Mouse (Mus musculus): ENCODE results near the gene Fam13a. TPM values are rescaled to one million over a fixed set of nuclear protein-coding genes. Genes with fewer than 3 reads are reported as not detected.

Fam13a gene
- polyA plus RNA-seq, 1 experiment from 2014 or later, result 3.8 TPM

- Histone ChIP-seq H3K36me3 (replicated peaks) (no peaks in the 10 kb centered on the region), H3K27ac (replicated peaks) (peak overlapping the region; percentile 80), H3K4me1 (peaks cover 13% of the 10 kb centered on the region), H3K27me3 (replicated peaks; ENCODE audit: low read depth, poor library complexity, severe bottlenecking) (no peaks in the 10 kb centered on the region), H3K9me3 (no peaks in the 10 kb centered on the region), H3K4me3 (peak overlapping the region; percentile 63)
- WGBS, result 53% methylated on average over 6 of the region's 6 CpGs
- no peak for DNase-seq (ENCODE audit: low spot score)
Measured at GRCm38 (mm10) chr6:59023455-59024163, 740 bp downstream of the Fam13a start.

GRCm38 (mm10) chr6:59022621-59023020 lies 1.7 kb downstream of the Fam13a start:
- Histone ChIP-seq H3K4me3 (no peak overlapping the region), H3K27me3 (replicated peaks; ENCODE audit: low read depth, poor library complexity, severe bottlenecking) (no peaks in the 10 kb centered on the region), H3K36me3 (replicated peaks) (no peaks in the 10 kb centered on the region), H3K4me1 (peaks cover 13% of the 10 kb centered on the region), H3K9me3 (no peaks in the 10 kb centered on the region), H3K27ac (replicated peaks) (no peak overlapping the region)
- no peak for DNase-seq (ENCODE audit: low spot score)
- 85% methylated on average over 2 of the region's 2 CpGs for WGBS

GRCm38 (mm10) chr6:59020346-59020745 lies 4.0 kb downstream of the Fam13a start:
- no peak for DNase-seq (ENCODE audit: low spot score)
- 89% methylated on average over 2 of the region's 2 CpGs for WGBS

GRCm38 (mm10) chr6:59019847-59020246 lies 4.5 kb downstream of the Fam13a start:
- Histone ChIP-seq H3K27me3 (replicated peaks; ENCODE audit: low read depth, poor library complexity, severe bottlenecking) (no peaks in the 10 kb centered on the region), H3K36me3 (replicated peaks) (no peaks in the 10 kb centered on the region), H3K4me1 (peaks cover 12% of the 10 kb centered on the region), H3K9me3 (no peaks in the 10 kb centered on the region), H3K27ac (replicated peaks) (no peak overlapping the region), H3K4me3 (no peak overlapping the region)
- DNase-seq (ENCODE audit: low spot score), result no peak
- WGBS, result 71% methylated on average over 1 of the region's 1 CpGs

More at GRCm38 (mm10) chr6:59020346-59020745, 4.0 kb downstream of the Fam13a start:
- Histone ChIP-seq H3K27ac (replicated peaks) (no peak overlapping the region), H3K27me3 (replicated peaks; ENCODE audit: low read depth, poor library complexity, severe bottlenecking) (no peaks in the 10 kb centered on the region), H3K4me1 (peaks cover 13% of the 10 kb centered on the region), H3K4me3 (no peak overlapping the region), H3K36me3 (replicated peaks) (no peaks in the 10 kb centered on the region), H3K9me3 (no peaks in the 10 kb centered on the region)

- no peak overlapping the region for H3K27ac ChIP-seq (replicated peaks)
- H3K4me3 ChIP-seq, result no peak overlapping the region
- no peaks in the 10 kb centered on the region for H3K36me3 ChIP-seq (replicated peaks)
- no peaks in the 10 kb centered on the region for H3K4me1 ChIP-seq
- no peak for DNase-seq (ENCODE audit: low spot score)
- no peaks in the 10 kb centered on the region for H3K9me3 ChIP-seq
- 92% methylated on average over 1 of the region's 1 CpGs for WGBS
- H3K27me3 ChIP-seq (replicated peaks; ENCODE audit: low read depth, poor library complexity, severe bottlenecking), result no peaks in the 10 kb centered on the region
Measured at GRCm38 (mm10) chr6:59016336-59016832, 8.0 kb downstream of the Fam13a start.

- H3K27me3 ChIP-seq (replicated peaks; ENCODE audit: low read depth, poor library complexity, severe bottlenecking), result no peaks in the 10 kb centered on the region
- H3K36me3 ChIP-seq (replicated peaks), result no peaks in the 10 kb centered on the region
- DNase-seq (ENCODE audit: low spot score), result no peak
- H3K27ac ChIP-seq (replicated peaks), result no peak overlapping the region
- no peaks in the 10 kb centered on the region for H3K9me3 ChIP-seq
- WGBS, result 77% methylated on average over 2 of the region's 2 CpGs
- no peak overlapping the region for H3K4me3 ChIP-seq
- H3K4me1 ChIP-seq, result no peaks in the 10 kb centered on the region
Measured at GRCm38 (mm10) chr6:59014760-59015159, 9.6 kb downstream of the Fam13a start.

- Histone ChIP-seq H3K27me3 (replicated peaks; ENCODE audit: low read depth, poor library complexity, severe bottlenecking) (no peaks in the 10 kb centered on the region), H3K4me1 (no peaks in the 10 kb centered on the region), H3K4me3 (no peak overlapping the region), H3K36me3 (replicated peaks) (no peaks in the 10 kb centered on the region), H3K27ac (replicated peaks) (no peak overlapping the region), H3K9me3 (no peaks in the 10 kb centered on the region)
- 85% methylated on average over 8 of the region's 8 CpGs for WGBS
- no peak for DNase-seq (ENCODE audit: low spot score)
Measured at GRCm38 (mm10) chr6:59014088-59014759, 10.1 kb downstream of the Fam13a start.

GRCm38 (mm10) chr6:59010792-59011191 lies 13.6 kb downstream of the Fam13a start:
- Histone ChIP-seq H3K27me3 (replicated peaks; ENCODE audit: low read depth, poor library complexity, severe bottlenecking) (no peaks in the 10 kb centered on the region), H3K27ac (replicated peaks) (no peak overlapping the region), H3K4me3 (no peak overlapping the region), H3K4me1 (no peaks in the 10 kb centered on the region), H3K9me3 (no peaks in the 10 kb centered on the region), H3K36me3 (replicated peaks) (no peaks in the 10 kb centered on the region)
- WGBS, result 95% methylated on average over 3 of the region's 3 CpGs
- DNase-seq (ENCODE audit: low spot score), result no peak

- no peaks in the 10 kb centered on the region for H3K27me3 ChIP-seq (replicated peaks; ENCODE audit: low read depth, poor library complexity, severe bottlenecking)
- H3K4me1 ChIP-seq, result no peaks in the 10 kb centered on the region
- WGBS, result 93% methylated on average over 5 of the region's 5 CpGs
- H3K36me3 ChIP-seq (replicated peaks), result no peaks in the 10 kb centered on the region
- DNase-seq (ENCODE audit: low spot score), result no peak
- no peak overlapping the region for H3K27ac ChIP-seq (replicated peaks)
- no peak overlapping the region for H3K4me3 ChIP-seq
- H3K9me3 ChIP-seq, result no peaks in the 10 kb centered on the region
Measured at GRCm38 (mm10) chr6:59004630-59005029, 19.7 kb downstream of the Fam13a start.

- DNase-seq (ENCODE audit: low spot score), result no peak
- Histone ChIP-seq H3K4me1 (peaks cover 11% of the 10 kb centered on the region; the same call in 1 of the 2 replicates), H3K36me3 (replicated peaks) (no peaks in the 10 kb centered on the region), H3K27me3 (replicated peaks; ENCODE audit: low read depth, poor library complexity, severe bottlenecking) (no peaks in the 10 kb centered on the region), H3K9me3 (no peaks in the 10 kb centered on the region), H3K27ac (replicated peaks) (no peak overlapping the region), H3K4me3 (no peak overlapping the region)
- 48% methylated on average over 4 of the region's 4 CpGs for whole genome bisulfite sequencing
Measured at GRCm38 (mm10) chr6:58999044-58999453, 25.3 kb downstream of the Fam13a start.

GRCm38 (mm10) chr6:58998528-58998927 lies 25.8 kb downstream of the Fam13a start:
- H3K4me3 ChIP-seq, result no peak overlapping the region

GRCm38 (mm10) chr6:58989149-58989548 lies 35.2 kb downstream of the Fam13a start:
- Histone ChIP-seq H3K36me3 (replicated peaks) (no peaks in the 10 kb centered on the region), H3K27me3 (replicated peaks; ENCODE audit: low read depth, poor library complexity, severe bottlenecking) (no peaks in the 10 kb centered on the region), H3K27ac (replicated peaks) (no peak overlapping the region), H3K9me3 (no peaks in the 10 kb centered on the region), H3K4me1 (no peaks in the 10 kb centered on the region), H3K4me3 (no peak overlapping the region)
- DNase-seq (ENCODE audit: low spot score), result no peak
- 80% methylated on average over 3 of the region's 3 CpGs for WGBS

More at GRCm38 (mm10) chr6:58998528-58998927, 25.8 kb downstream of the Fam13a start:
- H3K27me3 ChIP-seq (replicated peaks; ENCODE audit: low read depth, poor library complexity, severe bottlenecking), result no peaks in the 10 kb centered on the region
- no peak for DNase-seq (ENCODE audit: low spot score)
- H3K36me3 ChIP-seq (replicated peaks), result no peaks in the 10 kb centered on the region
- H3K4me1 ChIP-seq, result peaks cover 11% of the 10 kb centered on the region; the same call in 1 of the 2 replicates
- WGBS, result 68% methylated on average over 4 of the region's 4 CpGs
- H3K27ac ChIP-seq (replicated peaks), result no peak overlapping the region
- no peaks in the 10 kb centered on the region for H3K9me3 ChIP-seq

GRCm38 (mm10) chr6:58988706-58989105 lies 35.6 kb downstream of the Fam13a start:
- Histone ChIP-seq H3K27ac (replicated peaks) (no peak overlapping the region), H3K4me1 (no peaks in the 10 kb centered on the region), H3K27me3 (replicated peaks; ENCODE audit: low read depth, poor library complexity, severe bottlenecking) (no peaks in the 10 kb centered on the region), H3K36me3 (replicated peaks) (no peaks in the 10 kb centered on the region), H3K9me3 (no peaks in the 10 kb centered on the region), H3K4me3 (no peak overlapping the region)
- no peak for DNase-seq (ENCODE audit: low spot score)
- 87% methylated on average over 2 of the region's 2 CpGs for WGBS
